In genomic region chr11:46056770-46057411, GRCm38 (mm10) we compare ENCODE assay signal across 7 mouse cellular contexts. TPM values are rescaled to one million over a fixed set of nuclear protein-coding genes. Genes with fewer than 3 reads are reported as not detected.
A peak's percentile ranks its signal among the peaks of the same experiment; 100 is the strongest.
DNase-seq lines count a peak whose midpoint lies in the region; ATAC-seq and TF ChIP-seq lines count a peak whose summit lies in the region.

No protein-coding gene starts in this region.

- H3K9me3 ChIP-seq in heart, embryonic 14.5 days (ENCODE audit: control insufficient read depth, low read length) = no peaks in the 10 kb centered on the region
- H3K9me3 ChIP-seq in limb, embryonic 12.5 days = no peaks in the 10 kb centered on the region
- no peaks in the 10 kb centered on the region for H3K9me3 ChIP-seq in neural tube, embryonic 15.5 days (replicated peaks)

- H3K4me1 ChIP-seq in thymus, adult 2 months (replicated peaks; ENCODE audit: control insufficient read depth, insufficient read depth, low read length) = 0 out of 2 replicates have a peak, but pooled peaks cover 2% of the 10 kb centered on the region
- peaks cover 8 to 43% of the 10 kb centered on the region in 2 experiments for H3K4me1 ChIP-seq in heart, embryonic 14.5 days (ENCODE audit: control insufficient read depth in 2 of 2, insufficient read depth in 2 of 2, low read length in 2 of 2)
- peaks cover 28% of the 10 kb centered on the region for H3K4me1 ChIP-seq in limb, embryonic 12.5 days (replicated peaks)
- peaks cover 26% of the 10 kb centered on the region for H3K4me1 ChIP-seq in neural tube, embryonic 15.5 days

- TF ChIP-seq POLR2A in thymus, adult 2 months (IDR thresholded peaks at IDR 0.05; ENCODE audit: control insufficient read depth, extremely low read depth, insufficient read depth, low read length, poor library complexity) = no peak

- H3K27me3 ChIP-seq in thymus, adult 2 months (ENCODE audit: control insufficient read depth, insufficient read depth, low read length) = no peaks in the 10 kb centered on the region; the same call in 1 of the 2 replicates
- H3K27me3 ChIP-seq in heart, embryonic 14.5 days (ENCODE audit: control insufficient read depth, insufficient read depth, low read length) = no peaks in the 10 kb centered on the region
- H3K27me3 ChIP-seq in limb, embryonic 12.5 days = no peaks in the 10 kb centered on the region
- H3K27me3 ChIP-seq in neural tube, embryonic 15.5 days (replicated peaks) = no peaks in the 10 kb centered on the region

- no peak overlapping the region; the same call in 1 of the 2 replicates for H3K27ac ChIP-seq in thymus, adult 2 months (ENCODE audit: control insufficient read depth, insufficient read depth, low read length)
- peak overlapping the region; percentile 88 to 91 for H3K27ac ChIP-seq in heart, embryonic 14.5 days (replicated peaks in 1 of 2; ENCODE audit: control insufficient read depth in 1 of 2, insufficient read depth in 1 of 2, low read depth in 2 of 2, low read length in 2 of 2)
- peak overlapping the region; percentile 60 for H3K27ac ChIP-seq in limb, embryonic 12.5 days
- H3K27ac ChIP-seq in neural tube, embryonic 15.5 days (replicated peaks) = peak overlapping the region; percentile 92

- peak overlapping the region; percentile 69 for H3K4me2 ChIP-seq in heart, embryonic 14.5 days (ENCODE audit: low read length)
- H3K4me2 ChIP-seq in limb, embryonic 12.5 days = peak overlapping the region; percentile 78
- peak overlapping the region; percentile 68 for H3K4me2 ChIP-seq in neural tube, embryonic 15.5 days

- ATAC-seq in heart, embryonic 14.5 days (ENCODE audit: insufficient number of reproducible peaks, insufficient read depth, low FRiP score, low read depth) = no peak
- ATAC-seq in limb, embryonic 12.5 days (ENCODE audit: insufficient number of reproducible peaks, insufficient read depth, low FRiP score, low TSS enrichment, low read depth) = no peak
- ATAC-seq in neural tube, embryonic 15.5 days (ENCODE audit: low FRiP score) = peak; percentile 25; the same call in 1 of the 2 replicates

- H3K36me3 ChIP-seq in thymus, adult 2 months (ENCODE audit: control insufficient read depth, insufficient read depth, low read length) = no peaks in the 10 kb centered on the region
- peaks cover 18% of the 10 kb centered on the region for H3K36me3 ChIP-seq in heart, embryonic 14.5 days (ENCODE audit: control insufficient read depth, insufficient read depth, low read length)
- peaks cover 14% of the 10 kb centered on the region for H3K36me3 ChIP-seq in limb, embryonic 12.5 days
- peaks cover 4% of the 10 kb centered on the region; the same call in 1 of the 2 replicates for H3K36me3 ChIP-seq in neural tube, embryonic 15.5 days

- peak overlapping the region; percentile 45 for H3K4me3 ChIP-seq in thymus, adult 2 months (ENCODE audit: control insufficient read depth, insufficient read depth, low read length)
- peak overlapping the region; percentile 59 to 77 for H3K4me3 ChIP-seq in heart, embryonic 14.5 days (ENCODE audit: control insufficient read depth in 1 of 2, insufficient read depth in 1 of 2, low read depth in 1 of 2, low read length in 2 of 2)
- peak overlapping the region; percentile 71 for H3K4me3 ChIP-seq in limb, embryonic 12.5 days (replicated peaks)
- H3K4me3 ChIP-seq in neural tube, embryonic 15.5 days (replicated peaks) = peak overlapping the region; percentile 64

- H3K9ac ChIP-seq in heart, embryonic 14.5 days (ENCODE audit: low read length) = peak overlapping the region; percentile 84
- H3K9ac ChIP-seq in limb, embryonic 12.5 days (replicated peaks) = peak overlapping the region; percentile 83
- H3K9ac ChIP-seq in neural tube, embryonic 15.5 days (replicated peaks) = peak overlapping the region; percentile 81

- no peak for DNase-seq in thymus, adult 2 months
- DNase-seq in thymus, postnatal 14 days = no peak
- peak; percentile 46 for DNase-seq in embryo, embryonic 9.5 days (ENCODE audit: extremely low spot score)
- DNase-seq in urinary bladder, adult 2 months (ENCODE audit: low spot score) = no peak

- TF ChIP-seq CTCF in thymus, adult 2 months (IDR thresholded peaks at IDR 0.05; ENCODE audit: borderline replicate concordance, control insufficient read depth, extremely low read depth, insufficient read depth, low read length, poor library complexity) = no peak

- whole genome bisulfite sequencing in thymus, adult 2 months = 11% methylated on average over 25 of the region's 25 CpGs
- WGBS in heart, embryonic 14.5 days = under 1% methylated on average over 25 of the region's 25 CpGs
- 1% methylated on average over 25 of the region's 25 CpGs for WGBS in limb, embryonic 12.5 days
- 2% methylated on average over 25 of the region's 25 CpGs for WGBS in neural tube, embryonic 15.5 days

RNA-seq across cellular contexts. Expression of gene Adam19, which starts 1.1 kb away (rescaled TPM):
- 11.1 and 12.8 TPM in 2 replicates for polyA plus RNA-seq in thymus, adult 2 months (2012; rRNA removed)
- 21.1 and 22.7 TPM in 2 replicates for polyA plus RNA-seq in heart, embryonic 14.5 days (2014; fragmentation: Nextera tagmentation; extraction: Ambion mirVana)
- 15.6 TPM in 2 replicates for polyA plus RNA-seq in limb, embryonic 12.5 days (2016; fragmentation: Nextera tagmentation; extraction: Ambion mirVana)
- polyA plus RNA-seq in neural tube, embryonic 15.5 days (2015; fragmentation: Nextera tagmentation; extraction: Ambion mirVana) = 13.7 and 16.8 TPM in 2 replicates
- 16.5 and 18.0 TPM in 2 replicates for polyA plus RNA-seq in urinary bladder, adult 2 months (2012; rRNA removed)

RNA-seq across cellular contexts. Expression of gene Gm12166, which starts 4.8 kb away (rescaled TPM):
- polyA plus RNA-seq in thymus, adult 2 months (2012; rRNA removed) = 24.2 and 28.5 TPM in 2 replicates
- polyA plus RNA-seq in heart, embryonic 14.5 days (2014; fragmentation: Nextera tagmentation; extraction: Ambion mirVana) = 4.6 and 4.9 TPM in 2 replicates
- 2.9 and 3.4 TPM in 2 replicates for polyA plus RNA-seq in limb, embryonic 12.5 days (2016; fragmentation: Nextera tagmentation; extraction: Ambion mirVana)
- 4.5 and 6.6 TPM in 2 replicates for polyA plus RNA-seq in neural tube, embryonic 15.5 days (2015; fragmentation: Nextera tagmentation; extraction: Ambion mirVana)
- 9.3 and 10.6 TPM in 2 replicates for polyA plus RNA-seq in urinary bladder, adult 2 months (2012; rRNA removed)
